Mouse (Mus musculus) left cerebral cortex, adult 11 months (tissue): ENCODE measurements around the gene Cox8a.
A peak's percentile ranks its signal among the peaks of the same experiment; 100 is the strongest.

Experiments used
- DNase-seq: peaks from one replicate; pipeline ENCODE4 v3.0.0; 2022; ENCODE audit warnings: low spot score

Cox8a gene

GRCm38 (mm10) chr19:7223488-7223887, 6.1 kb upstream of the Cox8a start:
- no peak for DNase-seq

- DNase-seq: no peak
These were observed 4.8 kb upstream of the Cox8a start for GRCm38 (mm10) chr19:7222196-7222595.

GRCm38 (mm10) chr19:7218753-7219152, 1.3 kb upstream of the Cox8a start:
- no peak for DNase-seq

- DNase-seq: no peak
These were observed 481 bp upstream of the Cox8a start for GRCm38 (mm10) chr19:7217926-7218267.

GRCm38 (mm10) chr19:7214484-7214883, 2.9 kb downstream of the Cox8a start:
- DNase-seq: no peak

GRCm38 (mm10) chr19:7213010-7213409, 4.4 kb downstream of the Cox8a start:
- no peak for DNase-seq

GRCm38 (mm10) chr19:7212216-7212615, 5.2 kb downstream of the Cox8a start:
- DNase-seq: no peak

- DNase-seq: no peak
These were observed 7.3 kb downstream of the Cox8a start for GRCm38 (mm10) chr19:7209907-7210646.

GRCm38 (mm10) chr19:7205753-7206736, 11.4 kb downstream of the Cox8a start, which contains the start of gene Otub1:
TSS of gene Otub1 (minus strand) at chr19:7206316.
- peak; percentile 90 for DNase-seq

GRCm38 (mm10) chr19:7205326-7205725, 12.1 kb downstream of the Cox8a start:
- DNase-seq: no peak

- no peak for DNase-seq
These were observed 12.5 kb downstream of the Cox8a start for GRCm38 (mm10) chr19:7204898-7205297.

GRCm38 (mm10) chr19:7200427-7200826, 17.0 kb downstream of the Cox8a start:
- DNase-seq: no peak

GRCm38 (mm10) chr19:7199089-7199488, 18.3 kb downstream of the Cox8a start:
- no peak for DNase-seq

- no peak for DNase-seq
These were observed 20.0 kb downstream of the Cox8a start for GRCm38 (mm10) chr19:7197445-7197844.

- no peak for DNase-seq
These were observed 20.6 kb downstream of the Cox8a start for GRCm38 (mm10) chr19:7196741-7197270.

GRCm38 (mm10) chr19:7195900-7196728, 21.3 kb downstream of the Cox8a start:
- DNase-seq: no peak

GRCm38 (mm10) chr19:7192561-7192967, 24.9 kb downstream of the Cox8a start:
- DNase-seq: no peak

GRCm38 (mm10) chr19:7191639-7192038, 25.8 kb downstream of the Cox8a start:
- DNase-seq: no peak

GRCm38 (mm10) chr19:7190986-7191385, 26.4 kb downstream of the Cox8a start:
- DNase-seq: no peak

- DNase-seq: no peak
These were observed 28.4 kb downstream of the Cox8a start for GRCm38 (mm10) chr19:7189026-7189425.

GRCm38 (mm10) chr19:7187157-7187556, 30.3 kb downstream of the Cox8a start:
- no peak for DNase-seq
